Mouse (Mus musculus): ENCODE measurements around the gene Mbd6. TPM values are rescaled to one million over a fixed set of nuclear protein-coding genes. Genes with fewer than 3 reads are reported as not detected.

Mbd6 gene
- polyA plus RNA-seq, 1 experiment from 2014 or later = 19.4 TPM

DNA sequence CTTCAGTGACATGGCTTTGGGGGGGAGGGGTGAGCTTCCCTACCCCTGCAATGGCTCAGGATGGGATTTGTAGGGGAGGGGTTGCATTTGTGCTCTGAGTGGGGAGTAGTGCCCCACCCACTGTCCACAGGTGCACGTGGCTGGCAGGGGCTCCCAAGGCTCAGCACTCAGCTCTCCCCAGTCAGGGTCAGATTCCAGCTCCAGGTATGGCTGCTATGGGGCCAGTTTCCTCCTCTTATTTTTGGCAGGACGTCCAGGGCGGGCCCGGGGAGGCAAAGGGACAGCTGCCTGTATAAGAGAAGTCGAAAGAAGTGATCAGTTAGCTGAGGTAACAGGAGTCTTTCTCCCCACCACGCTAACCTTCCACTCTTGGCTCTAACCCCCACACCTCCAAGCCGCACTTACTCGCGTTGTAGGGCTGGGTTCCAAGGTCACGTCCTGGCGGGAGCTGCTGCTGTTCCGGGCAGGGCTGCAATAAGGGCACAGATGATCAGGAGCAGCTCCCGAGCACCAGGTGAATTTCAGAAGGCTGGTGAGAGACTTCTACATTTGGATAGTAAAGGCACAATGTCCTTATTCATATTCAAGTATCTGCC lies 6.1 kb downstream of the Mbd6 start:
- Histone ChIP-seq H3K9me3 (ENCODE audit: low read depth, low read length) (no peaks in the 10 kb centered on the region), H3K27ac (ENCODE audit: low read depth) (no peak overlapping the region), H3K4me2 (no peak overlapping the region), H3K4me3 (ENCODE audit: low read depth, low read length) (no peak overlapping the region), H3K4me1 (ENCODE audit: insufficient read depth) (peaks cover 12% of the 10 kb centered on the region; the same call in 1 of the 2 replicates), H3K9ac (no peak overlapping the region), H3K27me3 (ENCODE audit: insufficient read depth, low read length) (no peaks in the 10 kb centered on the region; the same call in 1 of the 2 replicates), H3K36me3 (ENCODE audit: insufficient read depth) (peaks cover 98% of the 10 kb centered on the region)
- DNase-seq (no peak), ATAC-seq (ENCODE audit: insufficient read depth) (no peak)
- WGBS = 79% methylated on average over 13 of the region's 13 CpGs
- no peak for TF ChIP-seq CTCF (IDR thresholded peaks at IDR 0.05; ENCODE audit: low read depth)

GRCm38 (mm10) chr10:127281316-127281715 lies 7.5 kb downstream of the Mbd6 start:
- Histone ChIP-seq H3K4me3 (ENCODE audit: low read depth, low read length) (no peak overlapping the region), H3K4me2 (no peak overlapping the region), H3K9ac (no peak overlapping the region), H3K27ac (ENCODE audit: low read depth) (no peak overlapping the region), H3K36me3 (ENCODE audit: insufficient read depth) (peaks cover 100% of the 10 kb centered on the region), H3K4me1 (ENCODE audit: insufficient read depth) (no peaks in the 10 kb centered on the region), H3K9me3 (ENCODE audit: low read depth, low read length) (no peaks in the 10 kb centered on the region), H3K27me3 (ENCODE audit: insufficient read depth, low read length) (no peaks in the 10 kb centered on the region; the same call in 1 of the 2 replicates)
- DNase-seq = no peak
- TF ChIP-seq CTCF (IDR thresholded peaks at IDR 0.05; ENCODE audit: low read depth) = no peak
- 84% methylated on average over 8 of the region's 8 CpGs for WGBS
- no peak for ATAC-seq (ENCODE audit: insufficient read depth)

DNA sequence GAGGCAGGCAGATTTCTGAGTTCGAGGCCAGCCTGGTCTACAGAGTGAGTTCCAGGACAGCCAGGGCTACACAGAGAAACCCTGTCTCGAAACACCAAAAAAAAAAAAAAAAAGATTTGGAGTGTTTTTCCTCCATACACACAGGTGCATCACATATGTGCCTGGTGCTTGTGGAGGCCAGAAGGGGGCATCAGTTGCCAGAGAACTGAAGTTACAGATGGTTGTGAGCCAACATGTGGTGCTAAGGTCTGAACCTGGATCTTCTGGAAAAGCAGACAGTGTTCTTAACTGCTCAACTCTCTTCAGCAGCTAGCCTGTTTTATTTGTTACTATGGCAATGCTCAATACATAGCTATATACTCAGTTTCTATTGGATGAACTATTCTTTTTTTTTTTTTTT lies 9.1 kb downstream of the Mbd6 start:
- 94% methylated on average over 2 of the region's 2 CpGs for WGBS
- Histone ChIP-seq H3K9me3 (ENCODE audit: low read depth, low read length) (no peaks in the 10 kb centered on the region), H3K4me1 (ENCODE audit: insufficient read depth) (no peaks in the 10 kb centered on the region), H3K27me3 (ENCODE audit: insufficient read depth, low read length) (no peaks in the 10 kb centered on the region), H3K9ac (no peak overlapping the region), H3K36me3 (ENCODE audit: insufficient read depth) (peaks cover 100% of the 10 kb centered on the region), H3K27ac (ENCODE audit: low read depth) (no peak overlapping the region), H3K4me2 (no peak overlapping the region), H3K4me3 (ENCODE audit: low read depth, low read length) (no peak overlapping the region)
- DNase-seq (no peak), ATAC-seq (ENCODE audit: insufficient read depth) (no peak)
- TF ChIP-seq CTCF (IDR thresholded peaks at IDR 0.05; ENCODE audit: low read depth) = no peak; the same call in 1 of the 2 replicates

GRCm38 (mm10) chr10:127274261-127275022 lies 14.4 kb downstream of the Mbd6 start:
- no peak for DNase-seq
- no peak for TF ChIP-seq CTCF (IDR thresholded peaks at IDR 0.05; ENCODE audit: low read depth)
- no peak for ATAC-seq (ENCODE audit: insufficient read depth)
- H3K9ac ChIP-seq = no peak overlapping the region
- H3K4me1 ChIP-seq (ENCODE audit: insufficient read depth) = no peaks in the 10 kb centered on the region
- no peak overlapping the region for H3K27ac ChIP-seq (ENCODE audit: low read depth)
- peaks cover 77% of the 10 kb centered on the region for H3K36me3 ChIP-seq (ENCODE audit: insufficient read depth)
- WGBS = 76% methylated on average over 11 of the region's 11 CpGs
- H3K4me2 ChIP-seq = no peak overlapping the region
- H3K9me3 ChIP-seq (ENCODE audit: low read depth, low read length) = no peaks in the 10 kb centered on the region
- H3K4me3 ChIP-seq (ENCODE audit: low read depth, low read length) = no peak overlapping the region
- no peaks in the 10 kb centered on the region for H3K27me3 ChIP-seq (ENCODE audit: insufficient read depth, low read length)

DNA sequence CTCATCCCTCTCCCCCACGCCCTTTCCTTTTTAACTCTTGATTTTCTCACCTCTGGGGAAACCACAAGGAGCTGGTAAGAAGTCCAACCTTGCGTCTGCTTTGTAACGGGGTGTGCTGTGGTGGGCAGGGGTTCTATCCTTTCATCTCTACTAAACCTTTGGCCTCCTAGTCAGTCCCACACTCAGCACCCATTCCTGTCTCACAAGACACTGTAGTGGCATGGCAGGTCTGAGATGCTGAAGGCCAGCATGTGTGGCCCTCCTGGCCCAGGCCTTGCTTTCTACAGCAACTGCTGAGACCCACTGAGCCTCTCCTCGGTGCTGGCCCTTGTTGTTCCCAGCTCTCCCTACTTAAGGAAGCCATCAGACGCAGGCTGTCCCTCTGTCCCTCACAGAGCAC lies 16.4 kb downstream of the Mbd6 start:
- peaks cover 72% of the 10 kb centered on the region for H3K36me3 ChIP-seq (ENCODE audit: insufficient read depth)
- ATAC-seq (ENCODE audit: insufficient read depth) (no peak), DNase-seq (no peak)
- 90% methylated on average over 5 of the region's 5 CpGs for WGBS
- H3K9me3 ChIP-seq (ENCODE audit: low read depth, low read length) = no peaks in the 10 kb centered on the region
- H3K4me2 ChIP-seq = no peak overlapping the region
- H3K4me3 ChIP-seq (ENCODE audit: low read depth, low read length) = no peak overlapping the region
- H3K27ac ChIP-seq (ENCODE audit: low read depth) = no peak overlapping the region
- H3K4me1 ChIP-seq (ENCODE audit: insufficient read depth) = peaks cover 5% of the 10 kb centered on the region; the same call in 1 of the 2 replicates
- H3K27me3 ChIP-seq (ENCODE audit: insufficient read depth, low read length) = no peaks in the 10 kb centered on the region
- no peak for TF ChIP-seq CTCF (IDR thresholded peaks at IDR 0.05; ENCODE audit: low read depth)
- no peak overlapping the region for H3K9ac ChIP-seq

DNA sequence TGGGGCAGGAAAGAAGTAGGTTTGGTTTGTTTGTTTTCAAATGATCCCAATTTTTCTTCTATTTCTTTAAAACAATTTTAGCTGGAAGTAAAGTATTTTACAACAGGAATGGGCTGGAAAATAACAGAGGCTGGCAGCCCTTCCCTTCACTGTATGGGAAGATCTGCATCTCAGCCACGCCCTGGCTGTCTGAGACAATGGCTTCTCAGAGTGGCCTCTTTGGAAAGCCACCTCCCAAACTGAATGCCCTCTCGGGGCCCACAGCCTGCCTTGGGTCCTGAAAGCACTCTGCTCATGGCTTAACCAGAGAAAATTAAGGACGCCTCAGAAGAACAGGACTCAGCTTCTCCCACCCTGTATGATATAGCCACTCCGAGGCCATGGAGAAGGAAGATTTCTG lies 18.9 kb downstream of the Mbd6 start:
- WGBS = 77% methylated on average over 4 of the region's 4 CpGs

GRCm38 (mm10) chr10:127269036-127269435 lies 19.8 kb downstream of the Mbd6 start:
- WGBS = 75% methylated on average over 12 of the region's 12 CpGs
- no peak for TF ChIP-seq CTCF (IDR thresholded peaks at IDR 0.05; ENCODE audit: low read depth)

More for the DNA sequence above, 18.9 kb downstream of the Mbd6 start:
- Histone ChIP-seq H3K4me1 (ENCODE audit: insufficient read depth) (peaks cover 10% of the 10 kb centered on the region), H3K27ac (ENCODE audit: low read depth) (no peak overlapping the region), H3K4me2 (no peak overlapping the region), H3K9me3 (ENCODE audit: low read depth, low read length) (no peaks in the 10 kb centered on the region), H3K27me3 (ENCODE audit: insufficient read depth, low read length) (no peaks in the 10 kb centered on the region), H3K36me3 (ENCODE audit: insufficient read depth) (peaks cover 48% of the 10 kb centered on the region), H3K9ac (no peak overlapping the region), H3K4me3 (ENCODE audit: low read depth, low read length) (no peak overlapping the region)
- no peak for TF ChIP-seq CTCF (IDR thresholded peaks at IDR 0.05; ENCODE audit: low read depth)
- no peak for ATAC-seq (ENCODE audit: insufficient read depth)
- no peak for DNase-seq

More at GRCm38 (mm10) chr10:127269036-127269435, 19.8 kb downstream of the Mbd6 start:
- Histone ChIP-seq H3K4me3 (ENCODE audit: low read depth, low read length) (no peak overlapping the region), H3K36me3 (ENCODE audit: insufficient read depth) (peaks cover 40% of the 10 kb centered on the region), H3K27ac (ENCODE audit: low read depth) (no peak overlapping the region), H3K4me2 (no peak overlapping the region), H3K27me3 (ENCODE audit: insufficient read depth, low read length) (no peaks in the 10 kb centered on the region), H3K9me3 (ENCODE audit: low read depth, low read length) (no peaks in the 10 kb centered on the region), H3K4me1 (ENCODE audit: insufficient read depth) (peaks cover 10% of the 10 kb centered on the region), H3K9ac (no peak overlapping the region)
- no peak for DNase-seq
- ATAC-seq (ENCODE audit: insufficient read depth) = no peak
